Mouse (Mus musculus) ovary, postnatal 10 days (tissue): ENCODE data around the gene Rhox4b.
"Not testable (repeated sequence)": the region's sequence is repeated elsewhere in the genome, so short reads cannot be mapped to it uniquely, and the experiment has no call there.

Experiments used
- DNase-seq: peaks from one replicate; pipeline ENCODE4 v3.0.0; 2022; ENCODE audit warnings: low spot score

Gene Rhox4b

GRCm38 (mm10) chrX:37432194-37432593, at the start of gene Rhox4b:
Gene Rhox4b (plus strand): TSS chrX:37432494.
- not testable (repeated sequence) for DNase-seq

- DNase-seq, result not testable (repeated sequence)
These were observed 41.7 kb upstream of the Rhox4b start, which contains the start of gene Rhox4a2 for GRCm38 (mm10) chrX:37390548-37390947. Gene Rhox4a2 (plus strand): TSS chrX:37390848.

GRCm38 (mm10) chrX:37411767-37412166, 20.5 kb upstream of the Rhox4b start, which contains the start of gene Rhox2b:
Gene Rhox2b (plus strand): TSS chrX:37412067.
- DNase-seq, result not testable (repeated sequence)

GRCm38 (mm10) chrX:37453380-37453779, 21.1 kb downstream of the Rhox4b start, which contains the start of gene Rhox2c:
Gene Rhox2c (plus strand): TSS chrX:37453680.
- DNase-seq, result not testable (repeated sequence)

GRCm38 (mm10) chrX:37458285-37458684, 26.0 kb downstream of the Rhox4b start, which contains the start of gene Rhox3c:
Gene Rhox3c (plus strand): TSS chrX:37458585.
- not testable (repeated sequence) for DNase-seq

GRCm38 (mm10) chrX:37480037-37480436, 47.7 kb downstream of the Rhox4b start, which contains the start of gene Rhox4c:
Gene Rhox4c (plus strand): TSS chrX:37480337.
- DNase-seq, result not testable (repeated sequence)
